Mouse (Mus musculus) megakaryocyte, embryonic 14.5 days (primary cell): Measurements from ENCODE around the gene Dock9. TPM values are rescaled to one million over a fixed set of nuclear protein-coding genes. Genes with fewer than 3 reads are reported as not detected.

Source experiments
- H3K27me3 ChIP-seq: replicated peaks from 2 replicates; pipeline ENCODE3; 2012; ENCODE audit warnings: inconsistent platforms
- H3K36me3 ChIP-seq: replicated peaks from 2 replicates; pipeline ENCODE3; 2012; ENCODE audit warnings: low read length, inconsistent platforms, mixed read lengths
- H3K4me1 ChIP-seq: 2 replicates; pipeline ENCODE4 v1.6.1; 2012; ENCODE audit warnings: inconsistent platforms
- H3K4me3 ChIP-seq: replicated peaks from 2 replicates; pipeline ENCODE3; 2012; ENCODE audit warnings: moderate library complexity, mild to moderate bottlenecking, inconsistent platforms
- H3K9me3 ChIP-seq: 2 replicates; pipeline ENCODE4 v1.6.1; 2012; ENCODE audit warnings: inconsistent platforms
- FLI1 ChIP-seq: IDR thresholded peaks from 2 replicates; pipeline ENCODE4 v1.6.1; 2012; ENCODE audit warnings: low read length, inconsistent platforms, mixed read lengths
- GATA1 ChIP-seq: IDR thresholded peaks from 3 replicates; pipeline ENCODE4 v1.6.1; 2012; ENCODE audit warnings: mixed read lengths, low read length, inconsistent platforms, borderline replicate concordance
- polyA plus RNA-seq: library from polyadenylated mRNA; stranded (reverse); fragments of >175 nt; gene quantifications from 2 replicates; pipeline ENCODE4 v1.2.3, GENCODE M21; 2012; ENCODE audit warnings: low replicate concordance; ENCODE audit not compliant: insufficient read depth

Gene Dock9
- polyA plus RNA-seq, 1 experiment: 0.13 TPM

DNA sequence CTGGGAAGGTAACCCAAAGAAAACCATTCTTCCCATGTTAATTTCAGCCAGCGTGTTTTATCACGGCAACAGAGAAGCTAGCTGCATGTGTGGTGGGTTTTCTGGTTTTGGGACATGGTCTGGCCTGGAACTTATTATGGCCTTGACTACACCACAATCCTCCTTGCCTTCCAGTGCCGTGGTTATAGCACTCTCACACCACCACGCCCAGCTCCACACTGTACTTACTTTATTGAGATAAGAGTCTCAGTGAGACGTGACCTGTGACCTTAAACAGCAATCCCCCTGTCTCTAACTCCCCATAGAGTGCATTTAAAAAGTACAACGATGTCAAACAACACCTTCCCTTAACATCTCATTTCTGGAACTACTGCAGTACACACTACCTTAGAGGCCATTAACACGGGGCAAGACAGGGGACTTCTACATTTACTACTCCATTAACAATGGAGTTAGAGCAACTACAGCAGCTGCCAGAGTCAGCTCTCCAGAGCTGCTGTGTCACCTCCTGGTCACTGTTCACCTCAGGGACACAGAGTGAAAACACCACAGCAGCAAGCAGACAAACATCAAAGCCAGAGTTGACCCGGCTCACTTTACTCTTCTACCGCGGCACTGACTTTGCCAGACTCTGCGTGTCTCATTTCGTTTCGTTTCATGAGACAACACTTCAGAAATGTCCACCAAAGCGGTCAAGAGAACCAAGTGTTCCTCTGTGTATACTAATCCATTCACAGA, 86.4 kb downstream of the Dock9 start:
- Histone ChIP-seq H3K4me3 (no peak overlapping the region), H3K36me3 (no peaks in the 10 kb centered on the region), H3K27me3 (peaks cover 4% of the 10 kb centered on the region), H3K4me1 (peaks cover 10% of the 10 kb centered on the region; the same call in 1 of the 2 replicates), H3K9me3 (no peaks in the 10 kb centered on the region)
- TF ChIP-seq FLI1 (no peak), GATA1 (no peak)

DNA sequence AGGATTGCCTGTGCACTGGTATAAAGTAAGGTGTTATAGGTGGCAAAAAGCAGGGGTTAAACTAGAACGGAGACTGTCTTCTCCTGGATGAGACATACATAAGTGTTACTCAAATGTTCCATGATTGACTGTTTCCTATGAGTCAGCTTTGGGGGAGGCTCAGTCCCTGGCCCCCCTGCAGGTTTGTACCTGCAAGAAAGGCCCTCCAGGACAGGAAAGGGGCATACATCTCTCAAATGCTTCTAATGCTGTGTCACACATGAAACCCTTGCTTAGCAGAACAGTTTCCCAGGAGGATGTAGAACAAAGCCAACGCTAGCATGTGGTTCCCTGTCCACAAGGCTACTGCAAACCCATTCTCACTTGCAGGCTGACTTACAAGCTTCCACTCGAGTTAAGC, 87.5 kb downstream of the Dock9 start:
- H3K4me3 ChIP-seq: no peak overlapping the region

DNA sequence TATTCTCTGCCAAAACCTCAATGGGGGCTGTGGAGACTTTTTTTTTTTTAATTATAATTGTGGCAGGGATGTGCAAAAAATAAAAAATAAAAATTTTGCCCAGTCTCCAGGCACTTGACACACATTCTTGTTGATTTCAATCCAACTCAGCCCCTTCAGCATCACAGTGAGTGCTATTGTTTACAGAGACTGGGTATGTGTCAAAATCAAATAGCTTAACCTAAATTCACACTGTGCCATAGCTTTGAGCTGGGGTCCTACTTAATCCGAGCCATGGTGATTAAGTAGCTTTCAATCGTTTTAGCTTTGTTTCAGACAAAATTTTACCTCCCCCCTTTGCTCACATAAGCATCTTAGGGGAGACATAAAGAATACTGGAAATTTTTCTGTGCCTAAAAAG, 89.4 kb downstream of the Dock9 start:
- TF ChIP-seq GATA1: no peak
- Histone ChIP-seq H3K36me3 (no peaks in the 10 kb centered on the region), H3K27me3 (peaks cover 8% of the 10 kb centered on the region), H3K9me3 (no peaks in the 10 kb centered on the region), H3K4me1 (peaks cover 10% of the 10 kb centered on the region; the same call in 1 of the 2 replicates), H3K4me3 (no peak overlapping the region)

More for the DNA sequence above, 87.5 kb downstream of the Dock9 start:
- Histone ChIP-seq H3K36me3 (no peaks in the 10 kb centered on the region), H3K27me3 (peaks cover 6% of the 10 kb centered on the region), H3K9me3 (no peaks in the 10 kb centered on the region), H3K4me1 (peaks cover 10% of the 10 kb centered on the region; the same call in 1 of the 2 replicates)
- TF ChIP-seq GATA1 (no peak), FLI1 (no peak)

DNA sequence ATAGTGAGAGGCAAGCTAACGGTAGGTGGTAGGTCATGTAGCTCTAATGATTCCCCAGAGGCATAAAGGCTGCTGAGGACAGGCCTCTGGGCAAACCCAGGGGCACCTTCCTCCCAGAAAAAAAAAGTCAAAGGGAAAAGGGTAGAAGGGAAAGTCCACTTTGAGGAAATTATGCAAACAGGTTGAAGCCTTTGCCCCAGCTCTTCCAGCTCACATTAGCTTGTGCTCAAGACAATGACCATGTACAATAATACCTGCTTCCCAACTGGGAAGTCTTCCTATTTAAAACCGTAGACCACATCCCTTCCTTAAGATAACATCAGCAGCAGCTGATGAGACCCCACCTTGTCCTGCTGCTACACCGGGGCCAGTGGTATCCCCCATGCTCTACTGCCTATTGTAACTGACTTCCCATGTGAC, 91.1 kb downstream of the Dock9 start:
- Histone ChIP-seq H3K4me1 (peaks cover 10% of the 10 kb centered on the region), H3K27me3 (peaks cover 12% of the 10 kb centered on the region), H3K4me3 (no peak overlapping the region), H3K9me3 (no peaks in the 10 kb centered on the region), H3K36me3 (no peaks in the 10 kb centered on the region)
- TF ChIP-seq FLI1: no peak
- TF ChIP-seq GATA1: no peak

DNA sequence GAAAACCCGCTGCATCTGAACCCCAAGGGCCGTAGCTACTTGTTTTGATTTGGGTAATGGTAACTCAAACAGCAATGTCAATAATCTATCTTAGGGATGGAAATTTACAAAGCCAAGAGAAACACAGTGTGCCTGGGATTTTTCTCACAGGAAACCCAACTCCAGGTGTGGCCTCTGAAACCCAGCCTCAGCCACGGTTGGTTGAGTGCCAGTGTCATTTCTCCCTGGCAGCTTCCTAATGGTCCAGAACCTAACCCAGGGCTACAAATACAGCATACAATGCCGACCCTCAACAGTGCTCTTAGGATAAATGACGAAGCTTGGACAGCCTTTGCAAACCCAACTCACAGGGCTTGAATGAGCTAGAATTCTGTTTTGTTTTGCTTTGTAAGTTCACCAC, 92.0 kb downstream of the Dock9 start:
- TF ChIP-seq FLI1: no peak
- no peak for TF ChIP-seq GATA1
- Histone ChIP-seq H3K27me3 (peaks cover 16% of the 10 kb centered on the region), H3K4me1 (peaks cover 4% of the 10 kb centered on the region), H3K4me3 (no peak overlapping the region), H3K9me3 (no peaks in the 10 kb centered on the region), H3K36me3 (no peaks in the 10 kb centered on the region)

DNA sequence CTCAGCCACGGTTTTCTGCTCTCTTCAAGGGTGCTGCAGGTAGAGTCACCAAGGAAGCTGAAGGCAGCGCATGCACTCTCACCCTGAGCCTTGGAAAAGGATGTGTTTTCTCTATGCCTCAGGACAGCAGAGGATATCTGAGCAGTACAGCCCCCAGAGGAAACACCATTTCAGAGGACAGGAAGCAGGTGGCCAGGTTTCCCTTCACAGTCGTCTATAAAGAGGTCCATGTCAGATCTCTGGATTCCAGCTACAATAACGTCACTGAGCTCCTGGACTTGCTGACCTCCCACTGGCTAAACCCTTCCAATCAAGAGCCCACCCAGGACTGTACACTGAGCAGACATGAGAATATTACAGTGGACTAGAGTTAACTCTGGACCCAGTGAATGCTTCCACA, 95.1 kb downstream of the Dock9 start:
- Histone ChIP-seq H3K9me3 (no peaks in the 10 kb centered on the region), H3K4me1 (peaks cover 12% of the 10 kb centered on the region)
- TF ChIP-seq GATA1: no peak
- TF ChIP-seq FLI1: no peak

DNA sequence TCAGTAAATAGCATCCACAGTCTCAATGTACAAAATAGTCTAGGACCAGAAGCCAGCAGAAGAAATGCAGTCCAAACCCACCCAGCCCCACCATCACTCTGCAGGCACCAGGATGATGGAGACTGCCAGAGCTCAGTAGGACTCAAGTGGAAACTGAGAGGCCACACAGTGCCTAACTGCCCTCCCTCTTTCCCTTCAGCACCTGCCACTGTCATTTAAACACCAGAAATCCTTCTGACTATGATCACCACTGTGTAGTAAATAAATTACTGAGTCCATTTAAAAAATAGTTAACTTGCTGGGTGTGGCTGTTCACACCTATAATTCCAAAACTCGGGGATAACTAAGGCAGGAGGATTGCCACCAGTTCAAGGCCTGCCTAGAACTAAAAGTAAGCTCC, 97.6 kb downstream of the Dock9 start:
- H3K36me3 ChIP-seq: no peaks in the 10 kb centered on the region
- H3K27me3 ChIP-seq: peaks cover 47% of the 10 kb centered on the region
- H3K4me1 ChIP-seq: peaks cover 12% of the 10 kb centered on the region
- H3K9me3 ChIP-seq: no peaks in the 10 kb centered on the region
- no peak for TF ChIP-seq GATA1
- TF ChIP-seq FLI1: no peak
- no peak overlapping the region for H3K4me3 ChIP-seq

More for the DNA sequence above, 95.1 kb downstream of the Dock9 start:
- H3K27me3 ChIP-seq: peaks cover 33% of the 10 kb centered on the region
- no peaks in the 10 kb centered on the region for H3K36me3 ChIP-seq
- no peak overlapping the region for H3K4me3 ChIP-seq

DNA sequence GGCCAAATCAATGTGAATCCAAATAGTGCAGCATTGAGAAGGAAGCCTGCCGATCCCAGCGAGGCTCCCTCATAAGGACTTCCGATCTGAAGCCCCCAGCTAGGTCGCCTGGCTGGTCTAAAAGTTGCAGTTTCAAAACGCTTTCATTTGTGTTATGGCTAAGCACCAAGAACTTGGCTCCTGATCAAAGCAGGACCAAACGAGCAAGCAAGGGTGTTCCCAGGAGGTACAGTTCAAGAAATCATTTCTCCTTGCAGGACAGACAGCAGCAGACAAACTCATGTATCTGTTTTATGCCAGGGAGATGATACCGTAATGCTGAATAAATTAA, 99.1 kb downstream of the Dock9 start:
- Histone ChIP-seq H3K9me3 (no peaks in the 10 kb centered on the region), H3K27me3 (peaks cover 57% of the 10 kb centered on the region), H3K4me3 (no peak overlapping the region), H3K4me1 (peaks cover 12% of the 10 kb centered on the region), H3K36me3 (no peaks in the 10 kb centered on the region)
- TF ChIP-seq FLI1 (no peak), GATA1 (no peak)

DNA sequence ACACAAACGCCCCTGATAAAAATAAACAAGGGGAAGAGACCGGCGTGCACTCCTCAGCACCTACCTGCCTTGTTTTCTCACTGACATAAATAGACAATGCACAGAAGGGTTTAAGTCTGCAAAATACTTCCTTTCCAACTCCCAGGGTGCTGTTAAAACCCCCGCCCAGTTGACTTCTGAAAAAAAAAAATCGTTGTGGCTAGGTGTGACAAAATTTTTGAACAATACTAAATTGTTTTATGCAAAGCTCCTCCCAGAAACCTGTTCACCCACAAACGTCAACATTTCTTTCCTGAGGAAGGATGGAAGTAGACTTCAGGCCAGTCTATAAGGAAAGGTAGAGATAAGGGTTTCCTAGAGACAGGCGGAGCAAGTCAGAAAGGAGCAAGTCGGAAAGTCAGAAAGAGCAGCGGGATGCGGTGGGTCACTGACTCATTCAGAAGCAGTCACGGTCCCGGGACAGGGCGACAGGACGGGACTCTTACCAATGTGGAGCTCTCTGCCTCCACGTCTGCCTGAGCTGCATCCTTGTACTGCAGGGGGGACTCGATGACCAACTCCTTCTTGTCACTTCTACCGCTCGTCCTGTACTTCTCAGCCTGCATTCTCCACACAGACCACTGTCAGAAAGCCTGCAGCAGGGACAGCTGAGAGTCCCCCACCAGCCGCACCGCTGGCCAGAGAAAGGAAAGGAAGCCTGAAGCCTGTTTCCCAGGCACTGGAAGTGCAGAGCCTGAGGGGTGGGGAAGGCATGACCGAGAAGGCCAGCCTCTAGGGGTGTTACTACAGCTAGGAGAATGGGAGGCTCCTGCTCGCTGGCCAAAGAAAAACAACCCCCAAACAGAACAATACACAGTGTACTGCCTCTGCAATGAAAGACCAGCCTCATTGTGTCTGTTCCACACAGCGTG, 99.7 kb downstream of the Dock9 start:
- TF ChIP-seq GATA1: no peak
- TF ChIP-seq FLI1: no peak
- Histone ChIP-seq H3K9me3 (no peaks in the 10 kb centered on the region), H3K27me3 (peaks cover 57% of the 10 kb centered on the region), H3K4me3 (peak overlapping the region; percentile 68), H3K4me1 (peaks cover 12% of the 10 kb centered on the region), H3K36me3 (no peaks in the 10 kb centered on the region)

DNA sequence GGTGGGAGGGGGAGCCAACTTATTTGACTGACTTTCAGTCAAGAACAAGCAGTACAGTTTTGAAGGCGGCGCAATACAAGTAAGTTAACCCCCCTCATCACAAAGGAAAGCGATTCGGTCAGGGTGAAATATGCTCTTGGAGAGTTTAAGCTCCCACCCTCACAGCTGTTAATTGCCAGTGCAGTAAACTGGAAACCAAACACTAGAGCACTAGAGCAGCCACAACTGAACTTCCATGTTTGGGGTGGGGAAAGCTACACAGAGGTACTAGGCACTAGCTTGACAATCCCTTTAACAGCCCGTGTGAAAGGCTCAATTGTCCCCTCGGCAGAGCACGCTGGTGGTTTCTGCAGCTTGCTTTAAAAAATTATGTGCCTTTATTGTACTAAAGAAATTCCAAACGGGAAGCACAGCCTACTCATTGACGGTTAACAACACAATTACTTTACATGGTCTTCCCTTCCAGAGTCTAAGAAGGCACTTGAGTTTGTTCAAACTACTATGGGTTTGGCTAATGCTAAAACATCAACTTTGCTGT, 100.4 kb downstream of the Dock9 start:
- Histone ChIP-seq H3K4me1 (peaks cover 7% of the 10 kb centered on the region; the same call in 1 of the 2 replicates), H3K9me3 (0 out of 2 replicates have a peak, but pooled peaks cover under 1% of the 10 kb centered on the region)
- no peak for TF ChIP-seq FLI1
- no peak for TF ChIP-seq GATA1

More for the DNA sequence above, 100.4 kb downstream of the Dock9 start:
- H3K36me3 ChIP-seq: no peaks in the 10 kb centered on the region
- H3K27me3 ChIP-seq: peaks cover 55% of the 10 kb centered on the region
- no peak overlapping the region for H3K4me3 ChIP-seq
